Comparison of ENCODE assay signal across 1 mouse cellular context in the genomic region with DNA sequence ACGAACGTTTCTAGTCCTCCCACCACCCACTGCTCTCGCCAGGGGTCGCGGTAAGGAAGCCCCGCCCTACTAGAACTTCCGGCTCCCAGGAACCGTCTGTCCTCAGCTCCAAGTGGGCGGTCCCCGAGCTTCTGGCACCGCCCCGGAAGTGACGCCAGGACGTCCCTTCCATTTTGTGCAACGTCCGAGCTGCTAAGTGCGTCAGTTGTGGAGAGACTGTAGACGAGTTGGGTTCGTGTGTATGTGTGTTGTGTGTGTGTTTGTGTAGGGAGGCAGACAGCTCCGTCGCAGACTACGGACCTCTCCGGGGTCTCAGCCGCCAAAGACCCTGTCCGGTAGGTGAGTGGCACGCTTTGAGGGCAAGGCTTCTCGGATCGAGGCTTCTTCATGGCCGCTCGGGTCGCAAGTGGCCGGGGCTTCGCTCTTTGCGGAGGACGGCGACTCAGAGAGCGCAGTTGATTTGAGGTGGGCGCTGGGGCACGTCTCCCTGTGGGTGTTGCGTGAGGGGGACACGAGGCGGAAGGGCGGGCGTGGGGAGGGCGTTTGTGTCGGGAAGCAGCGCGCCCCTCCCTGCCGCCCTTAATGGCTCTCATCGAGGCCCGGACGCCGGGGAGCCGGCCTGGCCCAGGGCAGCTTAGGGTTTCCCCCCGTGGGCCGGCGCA.
TF ChIP-seq lines count a peak whose summit lies in the region.

A gene (plus strand): TSS at position 171 of the 662 bp plus-strand sequence.

TF ChIP-seq in CH12.LX, 34 proteins besides CTCF, POLR2A, EP300 and RAD21 (continued from another document):
- TF ChIP-seq NELFE (IDR thresholded peaks at IDR 0.05; ENCODE audit: low read depth, low read length), result peak; percentile 99
- TF ChIP-seq TBP (conservative IDR thresholded peaks at IDR 0.05; ENCODE audit: low read depth, low read length), result peak; percentile 96
- TF ChIP-seq ETS1 (conservative IDR thresholded peaks at IDR 0.05; ENCODE audit: low read depth, low read length), result no peak
- TF ChIP-seq NRF1 (IDR thresholded peaks at IDR 0.05; ENCODE audit: low read depth, low read length), result peak; percentile 64
- TF ChIP-seq MYC (IDR thresholded peaks at IDR 0.05; ENCODE audit: low read depth, low read length), result 0 out of 2 replicates have a peak, but pooled peaks have one; percentile 33
- no peak for TF ChIP-seq BHLHE40 (IDR thresholded peaks at IDR 0.05; ENCODE audit: low read depth, low read length)
- TF ChIP-seq SIN3A (IDR thresholded peaks at IDR 0.05; ENCODE audit: low read length), result peak; percentile 84
- no peak for TF ChIP-seq USF1 (IDR thresholded peaks at IDR 0.05; ENCODE audit: low read depth, low read length)
- no peak for TF ChIP-seq MAFK (IDR thresholded peaks at IDR 0.05; ENCODE audit: insufficient replicate concordance, low read length)
- TF ChIP-seq ZKSCAN1 (IDR thresholded peaks at IDR 0.05; ENCODE audit: borderline replicate concordance, low read depth, low read length), result no peak
- peak; percentile 80 for TF ChIP-seq HCFC1 (IDR thresholded peaks at IDR 0.05; ENCODE audit: low read depth, low read length)
- no peak for TF ChIP-seq SMC3 (IDR thresholded peaks at IDR 0.05; ENCODE audit: low read depth, low read length)
- TF ChIP-seq ZMIZ1 (IDR thresholded peaks at IDR 0.05; ENCODE audit: low read depth, low read length), result peak; percentile 97
- TF ChIP-seq KAT2A (IDR thresholded peaks at IDR 0.05; ENCODE audit: insufficient replicate concordance, low read length), result no peak; the same call in 1 of the 2 replicates
- peak; percentile 80; the same call in 1 of the 2 replicates for TF ChIP-seq CHD2 (IDR thresholded peaks at IDR 0.05; ENCODE audit: low read length)
- TF ChIP-seq UBTF (IDR thresholded peaks at IDR 0.05; ENCODE audit: low read depth, low read length), result no peak
- TF ChIP-seq MAX (IDR thresholded peaks at IDR 0.05; ENCODE audit: low read length), result no peak
- no peak for TF ChIP-seq USF2 (conservative IDR thresholded peaks at IDR 0.05; ENCODE audit: low read depth, low read length)
- TF ChIP-seq JUND (conservative IDR thresholded peaks at IDR 0.05; ENCODE audit: low read depth, low read length), result no peak
